Mouse (Mus musculus) G1E-ER4 (cell line): ENCODE results near the gene Ang5. TPM values are rescaled to one million over a fixed set of nuclear protein-coding genes. Genes with fewer than 3 reads are reported as not detected.
"Not testable (repeated sequence)": the region's sequence is repeated elsewhere in the genome, so short reads cannot be mapped to it uniquely, and the experiment has no call there.

ENCODE experiments used
- GATA1 ChIP-seq: IDR thresholded peaks from one replicate; pipeline ENCODE4 v1.8.0; 2012; ENCODE audit warnings: low read length, inconsistent platforms
- polyA plus RNA-seq: library from polyadenylated mRNA; stranded (reverse); fragments of >175 nt; gene quantifications from 2 replicates; pipeline ENCODE4 v1.2.3, GENCODE M21; 2012

The Ang5 gene
- not detected in 2 replicates for polyA plus RNA-seq

DNA sequence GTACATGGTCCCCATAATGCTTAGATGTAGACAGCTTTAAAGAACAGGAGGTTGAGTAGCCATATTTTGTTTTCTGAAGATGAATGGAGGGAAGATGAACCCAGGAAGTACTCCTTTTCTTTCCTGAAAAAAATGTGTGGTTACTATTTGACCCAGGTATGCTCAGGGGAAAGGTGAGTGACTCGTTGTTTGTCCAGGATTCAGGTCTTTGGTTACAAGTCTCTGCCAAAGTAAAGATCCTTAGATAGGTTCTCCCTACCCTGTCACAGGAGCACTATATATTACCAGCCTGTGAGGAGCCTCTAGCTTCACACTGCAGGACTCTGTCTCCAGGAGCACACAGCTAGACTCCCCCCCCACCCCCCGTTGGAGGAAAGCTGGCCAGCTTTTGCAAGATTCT is at the start of gene Ang5:
Gene Ang5, plus strand, starts transcription at position 301 of the 400 bp plus-strand sequence.
- not testable (repeated sequence) for TF ChIP-seq GATA1

DNA sequence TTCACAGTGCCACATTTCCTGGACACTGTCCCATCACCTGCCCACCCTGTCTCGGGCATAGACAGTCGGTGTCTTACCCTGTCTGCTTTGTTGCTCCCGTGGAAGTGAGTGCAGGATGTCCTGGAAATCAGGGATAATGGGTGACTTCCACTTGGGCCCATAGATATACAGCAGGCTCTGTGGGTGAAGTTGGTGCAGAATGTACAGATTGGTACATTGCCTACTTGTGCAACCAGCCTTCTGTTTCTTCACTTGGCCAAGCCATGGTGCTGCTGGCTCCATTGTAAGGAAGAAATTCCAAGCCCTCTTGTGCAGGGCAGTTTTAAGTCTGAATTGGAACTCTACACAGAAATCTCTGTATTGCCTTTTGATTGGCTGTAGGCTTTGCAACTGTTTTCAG is 33.4 kb upstream of the Ang5 start, which contains the start of gene Ear10:
Gene Ear10, minus strand, starts transcription at position 101 of the 400 bp plus-strand sequence.
- not testable (repeated sequence) for TF ChIP-seq GATA1

DNA sequence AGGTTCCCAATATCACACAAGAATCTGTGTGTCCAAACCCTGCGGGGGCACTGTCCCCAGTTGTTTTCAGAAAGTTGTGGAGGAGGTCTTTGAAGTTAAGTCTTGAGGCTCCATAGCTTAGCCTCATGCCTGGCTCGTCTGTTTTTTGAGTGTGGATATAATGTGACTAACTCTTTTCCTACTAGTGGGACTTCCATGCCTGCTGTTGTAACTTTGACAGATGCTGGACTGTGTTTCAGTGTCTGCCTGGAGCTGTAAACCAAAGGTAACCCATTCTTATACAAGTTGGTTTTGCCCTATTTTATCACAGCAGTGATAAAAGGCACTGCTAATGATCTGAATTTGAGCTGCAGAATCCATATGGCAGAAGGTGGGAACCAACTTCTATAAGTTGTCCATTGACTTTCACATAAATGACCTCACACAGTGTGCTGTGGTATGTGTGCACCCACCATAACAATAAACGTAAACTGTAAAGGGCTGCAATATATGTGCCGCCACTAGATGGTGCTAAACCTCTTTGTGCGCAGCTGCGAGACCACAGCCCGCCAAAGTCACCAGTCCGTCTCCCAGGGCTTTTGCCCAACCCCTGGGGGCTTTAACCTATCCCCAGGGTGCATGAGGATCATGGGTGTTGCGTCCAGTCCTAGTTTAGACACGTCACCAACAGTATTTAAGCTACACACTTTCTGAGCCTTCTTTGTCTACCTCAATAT is 32.0 kb upstream of the Ang5 start, which contains the start of gene Gm8113:
Gene Gm8113, plus strand, starts transcription at position 703 of the 716 bp plus-strand sequence.
- not testable (repeated sequence) for TF ChIP-seq GATA1

DNA sequence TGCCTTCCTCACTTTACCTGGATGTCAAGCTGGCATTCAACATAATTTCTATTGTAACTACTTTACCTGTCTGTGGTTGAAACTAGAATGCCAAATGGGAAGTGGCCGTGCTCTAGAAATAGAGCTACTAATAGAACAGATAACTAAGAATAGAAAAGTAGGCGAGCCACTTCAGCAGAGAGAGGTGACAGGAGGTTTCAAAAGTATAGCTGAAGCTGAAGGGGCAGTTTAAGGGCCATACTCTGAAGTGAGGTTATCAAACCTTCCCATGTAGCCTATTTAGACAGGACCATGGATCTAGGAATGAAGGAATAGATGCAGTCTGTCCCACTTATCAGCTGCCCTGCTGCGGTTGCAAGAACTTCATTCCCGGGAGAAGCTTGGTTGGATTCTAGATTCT is 26.6 kb downstream of the Ang5 start:
- no peak for TF ChIP-seq GATA1

DNA sequence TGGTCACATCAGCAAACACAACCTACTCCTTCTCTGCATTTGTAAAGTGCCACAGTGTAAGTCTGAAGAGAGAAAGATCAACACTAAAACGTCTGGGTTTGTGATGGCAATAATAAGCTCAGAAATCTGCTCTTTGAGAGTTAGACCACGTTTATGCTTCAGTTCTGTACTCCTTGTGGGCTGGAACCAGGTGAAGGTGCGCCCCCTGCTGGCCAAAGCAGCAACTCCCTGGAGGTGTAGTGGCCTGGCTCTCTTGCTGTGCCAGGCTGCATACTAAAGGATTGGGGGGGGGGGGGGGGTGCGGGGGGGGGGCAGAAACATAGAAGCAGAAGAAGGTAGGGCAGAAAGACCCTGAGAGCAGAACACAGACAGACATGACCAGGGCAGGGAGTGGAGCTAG is 27.0 kb downstream of the Ang5 start:
- TF ChIP-seq GATA1 = no peak

DNA sequence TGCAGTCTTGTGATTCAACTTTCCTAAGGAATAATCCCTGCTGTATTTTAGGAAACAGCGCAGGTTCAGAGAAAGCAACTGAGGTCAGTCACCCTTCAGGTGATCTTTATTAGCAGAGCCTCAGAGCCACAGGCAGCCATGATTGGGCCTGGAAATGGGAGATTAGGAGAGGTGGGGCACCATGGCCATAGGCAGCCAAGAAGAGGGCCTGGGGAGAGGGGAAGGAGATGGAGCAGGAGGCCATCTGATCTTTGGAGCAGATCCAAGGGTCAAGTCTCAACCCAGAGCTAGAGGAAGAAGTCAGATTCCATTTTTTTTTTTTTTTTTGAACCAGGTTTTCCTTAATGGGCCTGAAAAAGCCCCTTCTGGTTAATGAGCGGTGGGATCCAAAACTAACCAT is 29.3 kb downstream of the Ang5 start:
- no peak for TF ChIP-seq GATA1

DNA sequence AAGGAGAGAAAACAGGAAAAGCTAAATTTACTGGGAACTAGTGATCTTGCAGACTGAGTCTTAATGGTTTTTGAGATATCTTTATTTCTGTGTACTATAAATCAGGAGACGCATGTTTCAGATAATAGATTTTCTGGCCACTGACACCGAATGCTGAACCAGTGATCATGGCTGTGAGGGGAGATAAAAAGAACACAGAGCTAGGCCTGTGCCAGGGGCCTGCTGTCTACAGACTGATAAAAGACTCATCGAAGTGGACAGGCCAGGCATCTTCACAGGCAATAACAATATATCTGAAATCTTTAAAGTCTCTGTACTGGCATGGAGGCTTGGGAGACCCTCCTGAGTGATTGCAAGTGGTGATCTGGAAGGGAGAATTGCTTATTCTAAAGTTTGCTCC is 44.7 kb downstream of the Ang5 start:
- no peak for TF ChIP-seq GATA1

DNA sequence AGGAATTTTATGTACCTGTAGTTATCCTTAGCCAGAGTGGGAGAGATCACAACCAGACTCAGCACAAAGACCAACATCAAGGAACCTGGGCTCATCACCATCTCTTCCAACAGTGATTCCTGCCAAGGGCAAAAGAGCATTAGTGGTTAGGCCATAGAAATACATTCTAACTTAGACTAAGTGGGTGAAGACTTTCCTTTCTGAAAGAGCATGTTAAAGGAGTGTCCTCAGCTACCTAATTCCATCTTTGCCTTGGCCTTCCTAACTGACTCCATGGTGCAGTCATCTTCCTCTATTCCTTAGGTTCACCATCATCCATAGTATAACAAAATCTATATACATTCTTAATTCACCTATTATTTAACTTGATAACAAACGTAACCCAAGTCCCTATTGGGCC is 45.3 kb downstream of the Ang5 start, which contains the start of gene Ang6:
Gene Ang6, minus strand, starts transcription at position 101 of the 400 bp plus-strand sequence.
- TF ChIP-seq GATA1 = no peak

Other genes with a start within 250 kb of the Ang5 start
- not detected in 2 replicates for gene Gm16506, start 229.6 kb upstream of the Ang5 start, polyA plus RNA-seq
- 0.14 and 0.17 TPM in 2 replicates for gene Gm6526, start 209.2 kb upstream of the Ang5 start, polyA plus RNA-seq
- gene Gm8180, start 172.3 kb upstream of the Ang5 start, polyA plus RNA-seq = not detected in 2 replicates
- not detected in 2 replicates for gene Ear1, start 81.6 kb upstream of the Ang5 start, polyA plus RNA-seq
- not detected in 2 replicates for gene Ear10, start 33.5 kb upstream of the Ang5 start, polyA plus RNA-seq
- 0.04 and 0.11 TPM in 2 replicates for gene Gm8113, start 31.7 kb upstream of the Ang5 start, polyA plus RNA-seq
- gene Ang6, start 45.2 kb downstream of the Ang5 start, polyA plus RNA-seq = not detected in 2 replicates
- not detected in 2 replicates for gene Ear2, start 145.6 kb downstream of the Ang5 start, polyA plus RNA-seq
- not detected in 2 replicates for gene Gm3327, start 166.8 kb downstream of the Ang5 start, polyA plus RNA-seq
- gene Gm8212, start 240.6 kb downstream of the Ang5 start, polyA plus RNA-seq = not detected in 2 replicates